Mouse (Mus musculus): ENCODE measurements around the gene Gm20604.

DNA sequence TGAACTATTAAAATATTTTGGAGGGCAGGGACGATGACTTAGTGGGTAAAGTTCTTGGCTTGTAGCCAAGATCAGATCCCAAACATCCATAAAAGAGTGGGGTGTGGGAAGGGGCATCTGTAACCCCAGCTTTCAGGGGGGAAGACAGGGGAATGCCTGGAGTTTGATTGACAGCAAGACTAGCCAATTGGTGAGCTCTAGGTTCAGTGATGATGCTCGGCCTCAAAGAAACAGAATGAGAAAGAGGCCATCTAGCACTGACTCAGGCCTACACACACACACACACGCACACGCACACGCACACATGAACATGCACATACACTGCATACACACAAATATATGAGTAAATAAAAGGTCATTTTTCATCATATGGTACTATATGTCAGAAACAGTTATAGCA, 48.6 kb downstream of the Gm20604 start:
- TF ChIP-seq ZC3H11A (IDR thresholded peaks at IDR 0.05; ENCODE audit: borderline replicate concordance, low read depth, low read length) (no peak), CHD2 (IDR thresholded peaks at IDR 0.05; ENCODE audit: low read depth, low read length) (no peak)
